Mouse (Mus musculus) thymus, adult 2 months (tissue): ENCODE results near the gene Eef1a2.

Experiments used
- CTCF ChIP-seq: fragments of 200-500 bp; IDR thresholded peaks from 2 replicates; pipeline ENCODE4 v1.5.1; 2012; ENCODE audit warnings: mild to moderate bottlenecking, control low read depth, low read length, moderate library complexity, borderline replicate concordance; ENCODE audit not compliant: control insufficient read depth, poor library complexity, insufficient read depth; ENCODE audit errors: extremely low read depth
- POLR2A ChIP-seq: fragments of 200-500 bp; IDR thresholded peaks from 2 replicates; pipeline ENCODE4 v1.6.1; 2012; ENCODE audit warnings: mild to moderate bottlenecking, low read length, control low read depth, moderate library complexity; ENCODE audit not compliant: control insufficient read depth, poor library complexity, insufficient read depth; ENCODE audit errors: extremely low read depth

DNA sequence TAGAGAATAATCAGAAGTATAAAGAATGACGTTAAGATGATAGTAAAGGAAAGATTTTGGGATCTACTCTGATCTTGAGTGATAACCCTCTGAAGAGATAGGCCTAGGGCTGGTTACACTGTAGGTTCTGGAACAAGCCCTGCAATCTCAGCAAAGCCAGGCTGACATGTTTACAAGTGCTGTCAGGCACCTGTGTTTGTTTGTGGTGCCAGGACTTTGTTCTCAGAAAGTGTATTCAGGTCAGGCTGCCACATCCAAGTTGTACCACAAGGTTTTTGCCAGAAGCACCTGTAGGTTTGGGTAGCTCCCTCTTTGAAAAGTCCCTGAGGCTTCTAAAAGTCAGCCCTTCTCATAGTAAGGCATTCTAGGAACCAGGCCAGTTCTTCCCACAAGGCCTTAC is 32.5 kb upstream of the Eef1a2 start:
- no peak for TF ChIP-seq POLR2A
- no peak for TF ChIP-seq CTCF
